ENCODE assay signal across 16 mouse cellular contexts in the genomic region with DNA sequence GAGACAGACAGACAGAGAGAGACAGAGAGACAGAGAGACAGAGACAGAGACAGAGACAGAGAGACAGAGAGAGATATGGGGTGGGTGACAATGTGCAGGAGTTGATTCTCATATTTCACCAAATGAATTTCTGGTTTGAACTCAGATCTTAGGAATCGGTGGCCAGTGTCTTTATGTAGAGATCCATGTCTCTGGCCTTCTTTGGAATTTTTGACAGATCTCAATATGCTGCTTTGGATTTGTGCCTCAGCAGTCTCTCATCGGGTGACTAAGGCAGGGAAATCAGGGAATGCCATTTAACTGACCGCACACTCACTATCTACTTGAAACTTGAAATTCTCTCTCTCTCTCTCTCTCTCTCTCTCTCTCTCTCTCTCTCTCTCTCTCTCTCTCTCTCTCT.
DNase-seq lines count a peak whose midpoint lies in the region; ATAC-seq lines count a peak whose summit lies in the region.
"Had no signal": no experiment of that assay in that cellular context is flagged by ENCODE, and none has a peak within 500 bp of the region (broad histone marks: within the 10 kb centered on the region; RNA-seq: fewer than 3 reads in every experiment).

No protein-coding gene starts in this region.

- H3K27ac ChIP-seq in hindbrain, embryonic 13.5 days: peak overlapping the region; percentile 40; the same call in 1 of the 2 replicates
- H3K27ac ChIP-seq in hindbrain, embryonic 10.5 days: no peak overlapping the region
- H3K27ac ChIP-seq in midbrain, embryonic 12.5 days (replicated peaks): peak overlapping the region; percentile 52; the same call in 1 of the 2 replicates
- H3K27ac ChIP-seq in midbrain, embryonic 15.5 days: no peak overlapping the region
- peak overlapping the region; percentile 51 for H3K27ac ChIP-seq in hindbrain, embryonic 15.5 days (replicated peaks)
- H3K27ac ChIP-seq: limb, embryonic 12.5 days; liver, embryonic 13.5 days had no signal

- ATAC-seq in hindbrain, embryonic 13.5 days (ENCODE audit: low FRiP score): no peak
- no peak for ATAC-seq in midbrain, embryonic 12.5 days (ENCODE audit: low FRiP score, low read depth)
- ATAC-seq in midbrain, embryonic 15.5 days (replicated peaks): no peak
- ATAC-seq in hindbrain, embryonic 15.5 days (ENCODE audit: low FRiP score, low read depth): no peak
- no peak for ATAC-seq in megakaryocyte, adult 5-6 weeks (ENCODE audit: poor library complexity, severe bottlenecking)

- DNase-seq in cerebellum, postnatal 10 days: peak; percentile 38 to 44
- DNase-seq in cerebellum, postnatal 4 days (ENCODE audit: low spot score in 2 of 2): no peak
- DNase-seq in hindbrain, embryonic 10.5 days (ENCODE audit: low spot score): no peak
- DNase-seq: B cell, adult 2 months; gastrocnemius, postnatal 14 days; kidney, adult 2 months; kidney, postnatal 10 days; liver, embryonic 13.5 days had no signal

- no peaks in the 10 kb centered on the region for H3K9me3 ChIP-seq in hindbrain, embryonic 13.5 days
- no peaks in the 10 kb centered on the region for H3K9me3 ChIP-seq in hindbrain, embryonic 10.5 days
- no peaks in the 10 kb centered on the region for H3K9me3 ChIP-seq in midbrain, embryonic 12.5 days
- no peaks in the 10 kb centered on the region for H3K9me3 ChIP-seq in midbrain, embryonic 15.5 days
- H3K9me3 ChIP-seq in hindbrain, embryonic 15.5 days: no peaks in the 10 kb centered on the region; the same call in 1 of the 2 replicates
- H3K9me3 ChIP-seq: forebrain, embryonic 13.5 days; limb, embryonic 12.5 days; liver, embryonic 13.5 days had no signal

- no peak overlapping the region for H3K4me3 ChIP-seq in hindbrain, embryonic 13.5 days
- no peak overlapping the region for H3K4me3 ChIP-seq in hindbrain, embryonic 10.5 days
- H3K4me3 ChIP-seq in midbrain, embryonic 12.5 days: no peak overlapping the region
- H3K4me3 ChIP-seq in midbrain, embryonic 15.5 days: no peak overlapping the region
- no peak overlapping the region for H3K4me3 ChIP-seq in hindbrain, embryonic 15.5 days
- H3K4me3 ChIP-seq: forebrain, embryonic 13.5 days; heart, adult 2 months; limb, embryonic 12.5 days; liver, embryonic 13.5 days had no signal

- peaks cover 24% of the 10 kb centered on the region for H3K4me1 ChIP-seq in hindbrain, embryonic 13.5 days (replicated peaks)
- H3K4me1 ChIP-seq in hindbrain, embryonic 10.5 days (replicated peaks): peaks cover 20% of the 10 kb centered on the region
- peaks cover 25% of the 10 kb centered on the region for H3K4me1 ChIP-seq in midbrain, embryonic 12.5 days
- H3K4me1 ChIP-seq in midbrain, embryonic 15.5 days: peaks cover 18% of the 10 kb centered on the region
- peaks cover 14% of the 10 kb centered on the region; the same call in 1 of the 2 replicates for H3K4me1 ChIP-seq in hindbrain, embryonic 15.5 days (replicated peaks)
- H3K4me1 ChIP-seq: liver, embryonic 13.5 days had no signal

- no peaks in the 10 kb centered on the region for H3K36me3 ChIP-seq in hindbrain, embryonic 13.5 days
- no peaks in the 10 kb centered on the region for H3K36me3 ChIP-seq in hindbrain, embryonic 10.5 days
- no peaks in the 10 kb centered on the region for H3K36me3 ChIP-seq in midbrain, embryonic 12.5 days
- no peaks in the 10 kb centered on the region for H3K36me3 ChIP-seq in midbrain, embryonic 15.5 days (replicated peaks)
- no peaks in the 10 kb centered on the region for H3K36me3 ChIP-seq in hindbrain, embryonic 15.5 days
- H3K36me3 ChIP-seq: limb, embryonic 12.5 days; liver, embryonic 13.5 days had no signal

- WGBS in hindbrain, embryonic 13.5 days: 77% methylated on average over 3 of the region's 3 CpGs
- WGBS in hindbrain, embryonic 10.5 days: 81% methylated on average over 3 of the region's 3 CpGs
- 67% methylated on average over 3 of the region's 3 CpGs for WGBS in midbrain, embryonic 12.5 days
- WGBS in midbrain, embryonic 15.5 days: 75% methylated on average over 3 of the region's 3 CpGs
- WGBS in hindbrain, embryonic 15.5 days: 63% methylated on average over 3 of the region's 3 CpGs

- H3K27me3 ChIP-seq in hindbrain, embryonic 13.5 days: no peaks in the 10 kb centered on the region
- H3K27me3 ChIP-seq in hindbrain, embryonic 10.5 days (ENCODE audit: insufficient read depth, poor library complexity, severe bottlenecking): no peaks in the 10 kb centered on the region
- H3K27me3 ChIP-seq in midbrain, embryonic 12.5 days: no peaks in the 10 kb centered on the region
- no peaks in the 10 kb centered on the region for H3K27me3 ChIP-seq in midbrain, embryonic 15.5 days (replicated peaks)
- no peaks in the 10 kb centered on the region for H3K27me3 ChIP-seq in hindbrain, embryonic 15.5 days
- H3K27me3 ChIP-seq: forebrain, embryonic 13.5 days; limb, embryonic 12.5 days; liver, embryonic 13.5 days had no signal

- H3K9ac ChIP-seq in hindbrain, embryonic 13.5 days: no peak overlapping the region
- H3K9ac ChIP-seq in midbrain, embryonic 12.5 days (replicated peaks): no peak overlapping the region
- H3K9ac ChIP-seq in midbrain, embryonic 15.5 days: no peak overlapping the region
- no peak overlapping the region for H3K9ac ChIP-seq in hindbrain, embryonic 15.5 days
- H3K9ac ChIP-seq: forebrain, embryonic 13.5 days; limb, embryonic 12.5 days; liver, embryonic 13.5 days had no signal

- H3K4me2 ChIP-seq in hindbrain, embryonic 13.5 days: no peak overlapping the region
- H3K4me2 ChIP-seq in midbrain, embryonic 12.5 days (replicated peaks): no peak overlapping the region
- H3K4me2 ChIP-seq in midbrain, embryonic 15.5 days: no peak overlapping the region
- no peak overlapping the region for H3K4me2 ChIP-seq in hindbrain, embryonic 15.5 days
- H3K4me2 ChIP-seq: forebrain, embryonic 13.5 days; limb, embryonic 12.5 days; liver, embryonic 13.5 days had no signal

Comparison
In these comparisons a context has a peak if more than half of its experiments do, and no peak if none do; other contexts are left out.
1. DNase-seq: peak in cerebellum, postnatal 10 days (2 of 2); none in cerebellum, postnatal 4 days (0 of 2) and hindbrain, embryonic 10.5 days (single experiment).
2. H3K27ac ChIP-seq: peak in hindbrain, embryonic 13.5 days (single experiment), midbrain, embryonic 12.5 days (single experiment) and hindbrain, embryonic 15.5 days (single experiment); none in hindbrain, embryonic 10.5 days (single experiment) and midbrain, embryonic 15.5 days (single experiment).